Mouse (Mus musculus) right cerebral cortex, postnatal 4 days (tissue): Measurements from ENCODE around the gene Krt80.

ENCODE experiments used
- DNase-seq: peaks from one replicate; pipeline ENCODE4 v3.0.0-alpha.2; 2022

Gene Krt80

DNA sequence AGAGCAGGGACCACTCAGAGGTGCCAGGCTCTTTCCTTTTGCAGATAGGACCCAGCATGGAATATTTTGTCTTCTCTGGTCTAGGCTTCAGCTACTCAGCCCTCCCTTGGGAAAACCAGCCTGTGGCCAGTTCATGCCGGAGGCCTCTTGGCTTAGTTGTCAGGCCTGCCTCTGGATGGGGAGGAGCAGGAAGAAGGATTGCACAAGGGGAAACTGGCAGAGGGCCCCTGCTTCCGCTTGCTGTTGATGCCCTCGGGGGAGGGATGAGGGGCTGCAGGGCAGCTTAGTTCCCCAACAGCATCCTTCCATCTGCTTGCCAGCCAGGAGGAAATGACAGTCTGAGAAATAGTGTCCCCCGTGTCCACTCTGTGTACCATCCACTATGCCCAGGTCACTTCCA is 4.9 kb upstream of the Krt80 start:
- DNase-seq: no peak

DNA sequence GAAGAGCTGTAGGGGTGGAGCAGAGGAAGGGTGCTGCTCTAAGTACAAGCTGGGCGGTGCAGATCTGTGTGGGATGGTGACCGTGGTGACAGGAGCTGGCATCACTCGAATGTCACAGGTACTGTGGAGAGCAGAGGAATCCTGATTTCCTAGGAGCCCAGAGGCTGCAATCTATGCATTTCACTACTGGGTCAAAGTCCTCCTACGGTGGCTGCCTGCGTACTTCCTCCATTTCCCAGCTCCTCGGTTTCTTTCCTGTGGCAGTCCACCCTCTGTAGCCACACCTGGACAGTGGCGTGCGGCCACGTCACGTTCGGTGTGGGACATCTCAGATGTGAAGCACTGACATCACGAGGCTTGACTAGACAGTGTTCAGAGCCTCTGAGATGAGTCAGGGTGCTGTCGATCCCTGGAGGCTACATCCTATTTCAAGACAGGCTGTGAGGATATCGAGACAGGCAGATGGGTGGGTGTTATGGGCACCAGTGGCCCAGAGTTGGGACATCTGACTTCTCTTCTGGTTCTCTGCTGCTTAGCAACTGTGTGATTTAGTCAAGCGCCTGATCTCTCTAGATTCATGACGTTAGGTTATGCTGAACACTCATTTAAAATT is 3.4 kb upstream of the Krt80 start:
- DNase-seq: no peak

DNA sequence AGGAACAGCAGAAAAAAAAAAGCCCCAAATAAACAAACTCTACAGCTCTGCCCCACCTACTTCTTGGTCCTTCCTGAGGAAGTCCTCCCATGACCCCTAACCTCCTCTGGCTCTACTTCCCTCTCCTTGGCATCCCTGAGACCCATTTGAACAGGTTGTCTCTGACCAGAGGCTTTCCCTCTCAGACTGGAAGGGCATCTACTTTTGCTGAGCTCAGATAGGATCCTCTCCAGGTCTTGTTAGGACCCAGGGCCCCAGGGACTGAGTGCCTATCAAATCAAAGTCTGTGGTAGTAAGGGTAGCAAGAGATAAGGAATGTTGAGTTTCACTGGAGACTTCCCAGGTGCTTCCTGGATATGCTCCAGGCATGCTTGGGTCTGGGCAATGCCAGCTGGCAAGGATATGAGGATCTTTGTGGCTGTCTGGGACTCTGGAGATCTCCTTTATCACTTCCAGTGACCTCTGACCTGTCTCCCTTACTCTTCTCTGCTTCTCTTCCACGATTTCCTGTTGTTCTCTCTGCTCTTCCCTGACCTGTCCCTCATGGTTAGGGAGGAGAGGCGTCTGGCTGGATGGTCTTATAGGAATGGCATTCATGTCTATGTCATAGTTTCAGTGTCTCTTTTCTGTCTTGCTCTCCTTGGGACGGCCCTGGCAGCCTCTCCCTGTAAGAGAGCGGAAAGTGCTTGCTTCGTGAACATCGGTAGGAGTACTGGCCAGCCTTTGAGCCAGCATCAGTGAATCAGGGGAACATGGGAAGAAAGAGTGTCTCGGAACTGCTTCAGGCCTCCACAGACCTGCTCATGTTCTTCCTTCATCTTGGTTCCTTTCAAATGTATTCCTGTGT is 2.4 kb upstream of the Krt80 start:
- no peak for DNase-seq

DNA sequence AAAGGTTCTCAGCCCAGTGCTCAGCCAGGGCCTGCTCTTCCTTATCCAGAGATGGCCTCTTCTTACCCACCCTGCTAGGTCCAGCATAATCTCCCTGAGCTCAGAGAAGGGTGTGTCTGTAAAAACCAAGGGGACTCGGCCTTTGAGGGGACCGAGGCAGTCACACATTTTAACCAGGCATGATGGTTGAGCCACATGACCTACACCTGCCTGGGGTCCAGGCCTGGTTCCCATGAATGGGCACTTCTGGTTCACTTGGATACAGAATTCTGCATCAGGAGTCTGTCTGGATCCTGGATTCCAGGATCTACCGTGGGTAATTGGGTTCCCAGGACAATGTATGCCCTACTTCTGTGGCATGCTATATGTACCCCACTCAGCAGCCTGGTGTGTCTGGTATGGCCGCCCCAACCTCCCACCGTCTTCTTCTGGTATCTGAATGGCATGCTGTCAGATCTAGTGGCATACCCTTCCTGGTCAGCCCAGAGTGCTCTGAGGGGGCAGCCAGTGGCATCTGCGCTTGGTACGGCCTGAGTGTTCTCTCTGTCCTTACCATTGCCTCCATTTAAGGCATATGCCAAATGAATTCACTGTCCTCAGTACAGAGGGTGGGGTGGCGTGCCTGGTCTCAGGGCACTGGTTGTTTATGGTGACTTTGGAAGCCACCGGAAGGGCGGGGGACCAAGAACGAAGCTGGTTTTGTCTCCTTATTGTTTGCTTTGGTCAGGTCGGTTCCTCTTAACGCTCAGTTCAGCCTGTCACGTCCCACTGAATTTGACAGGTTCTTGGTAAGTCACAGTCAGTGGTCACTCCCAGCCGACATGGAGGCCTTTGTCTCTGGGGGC is 1.4 kb upstream of the Krt80 start:
- no peak for DNase-seq

DNA sequence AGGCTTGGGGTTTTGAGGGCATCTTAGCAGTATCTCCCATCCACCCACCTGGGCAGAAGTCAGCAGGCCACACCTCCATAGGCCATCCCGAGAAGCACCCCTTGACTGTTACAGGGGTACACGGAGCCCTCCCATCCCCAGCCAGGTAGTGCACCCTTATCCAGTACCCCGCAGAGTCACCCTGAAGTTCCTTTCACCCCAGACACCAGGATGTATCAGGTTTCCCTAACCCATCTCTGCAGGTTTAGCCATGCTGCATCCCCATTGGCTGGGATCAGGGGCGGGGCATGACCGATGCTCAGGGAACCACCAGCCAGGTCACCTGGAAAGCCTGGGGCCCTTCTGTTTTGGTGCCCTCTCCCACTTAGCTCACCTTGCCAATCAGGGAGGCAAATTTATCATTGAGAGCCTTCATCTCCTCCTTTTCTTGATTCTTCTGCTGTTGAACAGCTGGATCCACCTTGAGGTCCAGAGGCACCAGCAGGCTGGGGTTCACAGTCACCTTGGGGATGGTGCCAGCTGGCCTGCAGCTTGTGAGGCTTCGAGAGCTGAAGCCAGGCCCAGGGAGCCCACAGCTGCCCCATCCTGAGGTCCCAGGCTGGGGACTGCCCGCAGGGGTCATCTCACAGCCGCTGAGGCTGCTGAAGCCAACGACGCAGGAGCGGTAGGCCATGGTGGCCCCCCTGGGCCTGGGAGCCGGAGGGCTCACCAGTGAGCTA is 421 bp downstream of the Krt80 start:
- no peak for DNase-seq

DNA sequence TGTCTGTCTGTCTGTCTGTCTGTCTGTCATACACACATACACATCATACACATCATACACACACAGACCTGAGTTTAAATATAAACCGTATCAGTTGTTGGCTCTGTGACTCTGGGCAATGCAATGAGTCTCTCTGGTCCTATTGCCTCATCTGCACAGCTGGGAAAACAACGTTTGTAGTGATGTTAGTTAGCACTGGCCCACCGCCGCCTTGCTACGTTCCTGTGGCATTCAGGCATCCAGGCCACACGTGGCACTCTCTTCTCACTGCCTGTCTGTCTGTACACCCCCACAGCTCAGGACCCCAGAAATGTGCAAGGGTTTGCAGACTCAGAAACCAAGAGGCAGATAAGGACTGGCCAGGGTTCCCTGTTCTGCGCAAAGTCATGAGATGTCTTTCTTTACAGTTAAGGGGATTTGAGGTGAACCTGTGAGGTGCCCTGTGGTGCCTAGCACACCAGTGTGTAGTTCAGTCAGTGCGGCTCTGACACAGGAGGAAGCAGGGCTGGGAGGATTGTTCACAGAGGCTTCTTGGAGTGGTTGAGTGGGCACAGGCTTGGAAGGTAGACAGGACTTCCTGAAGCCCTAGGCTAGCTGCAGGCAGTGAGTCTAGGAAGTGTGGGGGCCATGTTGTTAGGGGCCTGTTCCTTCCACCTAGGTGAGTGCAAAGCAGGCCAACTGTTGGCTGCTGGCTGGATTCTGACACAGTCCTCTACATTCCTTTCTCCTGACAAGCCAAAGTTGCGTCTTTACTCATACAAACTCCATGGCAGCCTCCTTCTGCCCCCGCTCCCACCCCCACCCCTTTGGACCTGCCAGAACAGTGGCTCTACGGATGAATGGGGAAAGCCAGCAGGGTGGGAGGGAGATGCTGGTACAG is 1.2 kb downstream of the Krt80 start:
- DNase-seq: no peak

DNA sequence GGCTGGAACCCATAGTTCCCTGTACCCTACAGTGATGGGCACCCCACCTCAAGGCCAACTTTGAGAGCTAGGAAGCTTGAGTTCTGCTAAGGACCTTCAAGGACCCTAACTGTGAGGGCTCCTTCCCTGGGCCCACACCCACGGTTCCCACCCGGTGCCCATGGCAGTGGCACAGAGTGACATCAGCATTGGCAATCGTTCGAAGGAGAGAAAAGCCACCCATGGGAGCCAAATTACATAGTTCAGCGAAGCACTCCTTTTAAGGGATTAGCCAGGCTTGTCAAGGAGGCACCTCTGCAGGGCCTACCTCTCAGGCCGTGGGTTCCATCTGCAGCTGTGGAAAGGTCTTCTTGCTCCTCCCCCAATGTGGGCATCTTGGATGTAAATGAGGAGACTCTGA is 1.9 kb downstream of the Krt80 start:
- DNase-seq: no peak

DNA sequence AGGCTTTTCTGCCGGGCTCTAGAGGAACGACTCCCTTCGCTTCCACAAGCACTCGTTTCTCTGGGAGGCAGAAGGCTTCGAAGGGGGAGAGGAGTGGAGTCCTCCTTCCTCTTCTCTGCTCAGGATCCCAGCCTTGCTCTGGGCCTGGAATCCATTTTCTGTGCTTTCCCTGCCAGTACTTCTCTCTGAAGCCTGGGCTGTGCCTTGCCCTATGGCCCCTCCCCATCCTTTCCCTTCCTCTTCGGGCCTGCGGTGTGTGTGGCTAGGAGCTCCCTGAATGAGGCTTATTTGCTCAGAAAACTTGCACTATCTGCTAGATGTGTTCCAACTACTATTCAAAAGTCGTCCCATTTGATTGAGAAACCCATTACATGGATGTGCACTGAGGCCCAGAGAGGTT is 2.5 kb downstream of the Krt80 start:
- DNase-seq: no peak

DNA sequence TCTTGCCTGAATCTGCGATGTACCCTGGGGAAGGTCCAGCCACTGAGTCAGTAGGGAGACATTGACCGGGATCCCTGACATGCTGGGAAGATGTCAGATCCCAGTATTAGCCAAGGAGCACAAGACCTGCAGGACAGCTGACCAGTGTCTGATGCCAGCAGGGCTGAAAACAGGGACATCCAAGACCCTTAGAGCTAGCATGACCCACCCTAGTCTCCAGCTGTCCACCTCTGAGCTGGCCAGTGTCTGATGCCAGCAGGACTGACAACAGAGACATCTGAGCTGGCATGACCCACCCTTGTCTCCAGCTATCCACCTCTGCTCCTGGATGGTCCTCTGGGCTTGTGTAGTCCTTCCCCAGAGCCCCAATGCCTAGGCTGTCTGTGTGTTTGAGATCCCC is 3.0 kb downstream of the Krt80 start:
- DNase-seq: no peak

DNA sequence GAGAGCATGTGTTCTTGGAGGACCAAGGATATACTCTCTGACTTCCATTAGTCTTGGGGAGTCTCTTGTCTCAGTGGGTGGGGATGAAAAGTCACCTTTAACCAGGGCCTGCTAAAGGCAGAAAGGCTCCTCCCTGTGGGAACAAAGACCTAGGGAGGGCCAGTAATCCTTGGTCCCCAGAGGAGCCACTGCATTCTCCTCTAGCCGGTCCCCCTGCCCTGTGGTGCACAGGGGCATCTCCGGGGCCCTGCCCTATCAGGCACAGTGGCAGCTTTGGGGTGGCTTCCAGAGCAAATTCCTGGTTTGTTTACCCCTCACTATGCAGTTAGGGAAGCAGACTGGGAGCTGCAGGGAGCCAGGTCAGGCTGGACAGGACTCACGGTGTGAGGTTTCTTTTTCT is 3.5 kb downstream of the Krt80 start:
- no peak for DNase-seq

DNA sequence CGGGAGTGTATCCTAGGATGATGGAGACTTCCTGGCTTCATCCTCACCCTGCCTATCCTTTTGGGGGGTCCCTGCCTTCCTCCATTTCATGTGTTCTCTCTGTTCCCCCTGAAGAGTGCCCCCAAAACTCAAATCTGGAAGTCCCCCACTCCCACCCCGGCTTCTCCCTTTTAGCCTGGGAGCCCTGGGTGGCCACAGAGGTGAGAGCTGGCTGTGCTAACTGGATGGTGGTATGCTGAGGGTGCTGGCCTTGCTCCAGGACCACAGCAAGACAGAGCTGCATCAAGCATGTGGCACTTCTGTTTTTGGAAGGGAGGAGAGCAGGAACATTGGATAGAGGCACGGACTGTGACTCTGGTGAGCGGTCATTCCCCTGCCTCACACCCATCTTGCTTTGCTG is 4.2 kb downstream of the Krt80 start:
- DNase-seq: no peak

DNA sequence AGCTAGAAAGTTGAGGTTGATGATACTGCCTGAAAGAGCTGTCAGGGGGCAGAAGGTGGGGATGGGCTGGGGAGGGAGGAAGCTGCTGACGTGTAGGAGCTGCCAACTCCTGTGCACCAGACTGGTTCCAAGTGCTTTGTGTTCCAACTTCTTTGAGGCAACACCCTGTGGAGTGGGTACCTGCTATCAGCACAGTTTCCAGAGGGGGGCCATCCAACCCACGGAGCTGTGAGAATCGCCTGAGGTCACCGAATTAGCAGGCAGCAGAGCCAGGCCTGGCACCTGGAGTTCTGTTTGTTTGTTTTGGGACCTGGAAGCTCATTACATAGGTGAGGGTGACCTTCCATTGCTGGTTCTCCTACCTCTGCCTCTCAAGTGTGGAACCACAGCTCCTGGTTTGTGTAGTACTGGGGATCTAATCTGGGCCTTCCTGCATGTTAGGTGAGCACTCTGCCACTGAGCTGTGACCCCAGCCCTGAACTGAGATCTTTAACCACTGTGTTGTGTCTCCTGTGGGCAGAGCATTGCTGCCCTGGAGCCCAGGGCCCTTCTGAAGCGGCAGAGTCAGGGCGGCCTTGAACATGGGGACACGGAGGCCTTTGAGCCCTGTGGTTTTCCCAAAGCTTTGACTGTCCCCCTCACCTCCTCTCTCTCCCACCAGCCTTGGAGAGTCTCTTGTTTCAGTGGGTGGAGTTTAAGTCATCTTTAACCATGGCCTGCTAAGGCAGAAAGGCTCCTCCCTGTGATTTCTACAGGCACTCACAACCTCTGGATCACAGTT is 4.9 kb downstream of the Krt80 start:
- no peak for DNase-seq

DNA sequence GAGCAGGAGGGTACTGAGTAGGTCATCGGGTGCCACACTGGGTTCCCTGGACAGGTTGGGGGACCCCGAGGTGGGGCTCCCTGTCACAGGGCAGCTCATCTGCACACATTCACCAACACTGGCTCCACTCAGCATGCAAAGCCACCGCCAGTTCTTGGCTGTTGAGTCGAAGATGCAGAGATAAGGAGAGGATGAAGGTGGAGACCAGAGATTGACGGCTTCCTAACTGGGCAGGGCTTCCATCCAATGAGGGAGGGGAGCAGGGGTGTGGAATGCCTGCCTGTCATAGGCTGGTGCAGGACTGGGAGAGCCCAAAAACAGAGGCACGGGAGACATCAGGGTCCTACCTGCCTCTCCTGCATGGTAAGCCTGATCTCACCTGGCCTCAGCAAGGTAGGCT is 5.5 kb downstream of the Krt80 start:
- DNase-seq: no peak

DNA sequence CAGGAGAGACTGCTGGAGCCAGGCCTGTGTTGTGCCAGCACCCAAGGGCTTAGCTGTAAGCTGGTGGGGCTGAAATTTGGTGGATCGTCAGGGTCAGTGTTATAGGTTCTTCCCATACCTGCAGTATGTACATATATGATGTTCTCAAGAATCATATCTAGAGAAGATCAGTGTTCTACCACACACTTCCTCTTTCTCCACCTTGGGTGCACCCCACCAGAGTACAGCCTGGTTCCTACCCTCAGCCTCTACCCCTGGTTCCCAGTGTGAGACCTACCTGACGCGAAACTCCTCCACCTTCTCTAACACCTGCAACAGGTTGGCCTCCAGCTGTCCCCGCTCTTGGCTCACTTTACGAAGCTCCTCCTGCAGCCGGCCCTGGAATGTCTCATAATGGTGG is 6.0 kb downstream of the Krt80 start:
- DNase-seq: no peak

DNA sequence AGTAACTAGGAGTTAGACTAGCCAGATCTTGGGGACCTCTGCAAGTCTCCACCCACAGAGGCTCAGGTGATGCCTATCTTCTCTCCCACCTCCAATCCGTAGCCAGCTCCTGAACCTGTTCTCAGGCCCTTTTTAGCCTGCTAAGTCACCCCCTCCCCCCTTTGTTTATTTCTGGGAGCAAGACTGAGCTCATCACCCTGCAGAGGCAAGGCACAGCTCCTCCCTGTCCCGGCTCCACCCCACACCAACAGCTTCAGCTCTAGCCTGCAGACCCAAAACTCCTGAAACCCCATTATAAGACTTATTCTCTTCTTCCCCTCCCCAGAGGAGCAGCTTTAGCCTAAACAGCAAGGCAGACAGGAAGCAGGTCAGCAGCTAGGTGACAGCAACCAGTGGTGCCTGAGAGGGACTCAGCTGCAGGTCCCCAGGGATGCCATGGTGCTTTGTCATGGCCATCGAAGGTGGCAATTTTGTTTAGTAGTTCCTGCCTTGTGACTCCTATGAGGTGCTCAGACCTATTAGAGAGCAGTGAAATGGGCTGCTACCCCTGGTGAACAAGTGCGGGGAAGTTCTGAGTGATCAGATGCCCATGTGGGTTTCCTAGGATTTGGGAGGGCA is 7.5 kb downstream of the Krt80 start:
- DNase-seq: no peak

DNA sequence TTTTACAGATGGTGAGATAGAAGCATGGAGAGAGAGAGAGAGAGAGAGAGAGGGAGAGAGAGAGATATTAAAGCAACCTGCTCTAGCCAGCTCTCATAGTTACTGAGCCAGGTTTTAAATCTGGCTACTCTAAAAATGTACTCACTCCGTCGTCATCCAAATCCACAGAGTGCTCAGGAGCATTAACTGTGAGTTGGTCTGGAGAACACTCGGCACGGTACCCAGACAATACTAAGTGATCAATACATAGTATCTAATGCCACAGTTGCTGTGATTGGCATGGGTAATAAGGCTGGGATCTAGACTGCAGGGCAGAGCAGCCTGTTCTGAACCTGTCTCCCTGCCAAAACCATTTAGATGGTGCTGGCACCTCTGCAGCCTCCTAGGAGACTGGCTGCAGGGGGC is 14.6 kb downstream of the Krt80 start:
- no peak for DNase-seq

DNA sequence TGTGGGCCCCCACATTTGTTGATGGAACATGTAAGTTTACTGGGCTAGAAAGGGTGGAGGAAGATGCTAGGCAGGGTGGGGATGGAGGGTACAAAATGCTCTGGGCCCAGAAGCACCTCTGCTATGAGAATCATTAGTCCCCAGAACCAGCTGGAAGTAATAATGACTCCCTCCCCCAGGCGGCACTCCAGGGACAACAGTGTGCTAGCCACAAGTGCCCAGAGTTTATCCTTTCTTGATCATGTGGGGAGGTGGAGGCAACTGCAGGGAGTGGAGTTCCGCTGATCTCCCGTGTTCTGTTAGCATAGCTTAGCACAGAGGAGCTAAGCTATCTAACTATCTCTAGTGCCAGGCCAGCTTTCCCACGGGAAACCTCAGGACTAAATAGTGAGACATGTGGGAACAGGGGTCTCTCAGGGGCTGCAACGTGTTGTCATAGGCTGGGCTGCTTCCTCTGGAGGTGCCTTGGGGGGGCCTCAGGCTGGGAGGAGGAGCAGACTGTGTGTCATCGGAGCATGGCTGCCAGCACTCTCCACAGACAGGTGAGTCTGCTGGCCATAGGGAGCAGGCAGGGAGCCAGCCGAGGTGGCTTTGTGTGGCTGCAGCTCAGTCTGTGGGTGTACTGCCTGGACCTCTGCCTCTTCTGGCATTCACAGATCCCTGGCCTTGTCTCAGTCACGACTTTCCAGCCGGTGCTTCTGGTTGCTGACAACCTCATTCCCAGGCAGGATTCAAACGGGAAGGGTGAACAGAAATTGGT is 17.1 kb downstream of the Krt80 start:
- DNase-seq: no peak

DNA sequence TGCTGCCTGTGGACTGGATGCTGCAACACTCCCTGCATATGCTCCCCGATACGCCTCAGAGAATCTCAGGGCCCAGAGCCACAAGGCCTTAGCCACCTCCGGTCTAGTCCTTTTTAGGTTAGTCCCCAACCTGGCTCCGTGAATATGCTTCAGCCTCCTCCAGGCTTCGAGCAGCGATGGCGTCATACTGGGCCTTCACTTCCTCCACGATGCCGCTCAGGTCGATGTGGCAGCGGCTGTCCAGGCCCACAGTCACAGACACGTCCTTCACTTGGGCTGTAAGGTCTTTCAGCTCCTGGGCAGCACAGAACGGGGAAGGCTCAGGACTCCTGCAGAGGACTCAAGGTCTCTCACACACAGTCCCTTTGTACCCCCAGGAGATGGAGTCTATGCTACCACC is 17.9 kb downstream of the Krt80 start:
- no peak for DNase-seq

DNA sequence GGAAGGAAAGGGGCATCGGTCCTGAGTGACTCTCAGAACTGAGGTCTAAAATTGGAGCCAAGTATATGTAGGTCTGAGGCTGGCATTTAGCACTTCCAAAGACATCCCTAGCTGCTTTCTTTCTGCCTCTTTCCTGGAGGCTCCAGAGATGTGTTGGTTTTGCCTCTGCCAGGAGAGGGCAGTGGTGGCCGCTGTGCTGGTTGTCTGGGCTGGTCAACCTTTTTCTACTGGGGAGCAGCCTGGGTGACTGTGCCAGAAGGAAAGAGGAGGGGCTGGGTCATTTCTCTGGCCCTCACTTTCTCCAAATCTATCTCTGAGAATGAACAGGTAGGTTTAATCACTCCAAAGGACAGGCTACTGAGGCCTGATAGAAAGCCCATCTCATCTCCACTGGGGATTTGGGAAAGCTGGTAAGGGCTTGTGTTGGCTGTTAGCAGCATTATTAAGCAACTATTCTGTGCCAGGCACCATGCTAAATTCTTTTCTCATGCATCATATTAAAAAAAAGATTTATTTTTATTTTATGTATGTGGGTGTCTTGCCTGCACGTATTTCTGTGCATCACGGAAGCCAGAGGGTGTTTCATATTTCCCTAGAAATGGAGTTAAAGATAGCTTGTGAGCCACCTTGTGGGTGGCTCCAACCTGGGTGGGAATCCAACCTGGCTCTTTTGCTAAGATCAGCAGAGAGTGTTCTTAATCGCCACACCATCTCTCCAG is 28.0 kb downstream of the Krt80 start:
- no peak for DNase-seq
